Mouse (Mus musculus): ENCODE measurements around the gene Mrpl54.

GRCm38 (mm10) chr10:81245166-81245565, 21.6 kb downstream of the Mrpl54 start:
- TF ChIP-seq CTCF (conservative IDR thresholded peaks at IDR 0.05; ENCODE audit: low read length) (no peak), NANOG (IDR thresholded peaks at IDR 0.05; ENCODE audit: borderline replicate concordance, low read length) (no peak)
